Mouse (Mus musculus): Measurements from ENCODE around the gene 4930579F01Rik.
"Not testable (repeated sequence)": the region's sequence is repeated elsewhere in the genome, so short reads cannot be mapped to it uniquely, and the experiment has no call there.

4930579F01Rik gene

GRCm38 (mm10) chr3:138144642-138145171 lies 48.9 kb downstream of the 4930579F01Rik start, which contains the start of gene Mttp:
Mttp (minus strand) TSS chr3:138144968.
- ATAC-seq (ENCODE audit: low TSS enrichment): peak; percentile 41

- ATAC-seq (ENCODE audit: low TSS enrichment): no peak
Observed at GRCm38 (mm10) chr3:138144060-138144641, 49.5 kb downstream of the 4930579F01Rik start.

GRCm38 (mm10) chr3:138143315-138144059 lies 50.1 kb downstream of the 4930579F01Rik start, which contains the start of gene Trmt10a:
Trmt10a (plus strand) TSS chr3:138143448.
- ATAC-seq (ENCODE audit: low TSS enrichment): peak; percentile 95

GRCm38 (mm10) chr3:138142733-138143314 lies 50.8 kb downstream of the 4930579F01Rik start:
- ATAC-seq (ENCODE audit: low TSS enrichment): no peak

GRCm38 (mm10) chr3:138142052-138142732 lies 51.4 kb downstream of the 4930579F01Rik start:
- ATAC-seq (ENCODE audit: low TSS enrichment): no peak

GRCm38 (mm10) chr3:138139663-138140062 lies 54.0 kb downstream of the 4930579F01Rik start:
- ATAC-seq (ENCODE audit: low TSS enrichment): no peak

GRCm38 (mm10) chr3:138138146-138138545 lies 55.5 kb downstream of the 4930579F01Rik start:
- not testable (repeated sequence) for ATAC-seq (ENCODE audit: low TSS enrichment)

- ATAC-seq (ENCODE audit: low TSS enrichment): no peak
Observed at GRCm38 (mm10) chr3:138134528-138134927, 59.1 kb downstream of the 4930579F01Rik start.

- no peak for ATAC-seq (ENCODE audit: low TSS enrichment)
Observed at GRCm38 (mm10) chr3:138133916-138134315, 59.7 kb downstream of the 4930579F01Rik start.

- no peak for ATAC-seq (ENCODE audit: low TSS enrichment)
Observed at GRCm38 (mm10) chr3:138133463-138133862, 60.2 kb downstream of the 4930579F01Rik start.

- ATAC-seq (ENCODE audit: low TSS enrichment): no peak
Observed at GRCm38 (mm10) chr3:138131168-138131567, 62.5 kb downstream of the 4930579F01Rik start.

GRCm38 (mm10) chr3:138130692-138131091 lies 62.9 kb downstream of the 4930579F01Rik start:
- no peak for ATAC-seq (ENCODE audit: low TSS enrichment)

- ATAC-seq (ENCODE audit: low TSS enrichment): no peak
Observed at GRCm38 (mm10) chr3:138129110-138129509, 64.5 kb downstream of the 4930579F01Rik start.

GRCm38 (mm10) chr3:138123842-138124241 lies 69.8 kb downstream of the 4930579F01Rik start:
- no peak for ATAC-seq (ENCODE audit: low TSS enrichment)

GRCm38 (mm10) chr3:138121461-138121860 lies 72.2 kb downstream of the 4930579F01Rik start:
- ATAC-seq (ENCODE audit: low TSS enrichment): no peak

- ATAC-seq (ENCODE audit: low TSS enrichment): 0 out of 2 replicates have a peak, but pooled peaks have one; percentile 11
Observed at GRCm38 (mm10) chr3:138119444-138120105, 74.0 kb downstream of the 4930579F01Rik start.

GRCm38 (mm10) chr3:138118831-138119230 lies 74.8 kb downstream of the 4930579F01Rik start:
- peak; percentile 79 for ATAC-seq (ENCODE audit: low TSS enrichment)

GRCm38 (mm10) chr3:138118392-138118791 lies 75.2 kb downstream of the 4930579F01Rik start:
- 0 out of 2 replicates have a peak, but pooled peaks have one; percentile 23 for ATAC-seq (ENCODE audit: low TSS enrichment)

GRCm38 (mm10) chr3:138116871-138117270 lies 76.8 kb downstream of the 4930579F01Rik start:
- ATAC-seq (ENCODE audit: low TSS enrichment): no peak

- no peak for ATAC-seq (ENCODE audit: low TSS enrichment)
Observed at GRCm38 (mm10) chr3:138114106-138114505, 79.5 kb downstream of the 4930579F01Rik start.
